Mouse (Mus musculus): Measurements from ENCODE around the gene Vmn1r67.

Vmn1r67 gene

DNA sequence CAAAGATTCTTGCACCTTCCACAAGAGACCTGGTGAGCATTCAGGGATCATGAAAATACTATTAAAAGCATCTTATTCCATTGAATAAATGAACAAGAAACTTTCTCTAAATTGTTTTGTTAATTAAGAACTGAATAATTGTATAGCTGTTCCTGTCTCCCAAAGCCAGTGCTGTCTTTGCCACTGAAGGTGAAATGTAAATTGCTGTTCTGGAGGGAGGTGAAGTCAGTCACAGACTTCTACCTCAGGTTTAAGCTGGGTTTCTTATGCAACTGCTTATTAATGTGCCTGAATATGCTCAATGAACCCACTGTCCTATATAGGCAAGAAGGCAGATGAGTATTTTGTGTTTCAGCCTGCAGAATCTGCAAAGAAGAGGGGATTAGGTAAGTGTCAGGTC is at the start of gene Vmn1r67:
Gene Vmn1r67 (plus strand): TSS at position 301 of the 400 bp plus-strand sequence.
- DNase-seq (ENCODE audit: low read depth, low spot score): no peak

DNA sequence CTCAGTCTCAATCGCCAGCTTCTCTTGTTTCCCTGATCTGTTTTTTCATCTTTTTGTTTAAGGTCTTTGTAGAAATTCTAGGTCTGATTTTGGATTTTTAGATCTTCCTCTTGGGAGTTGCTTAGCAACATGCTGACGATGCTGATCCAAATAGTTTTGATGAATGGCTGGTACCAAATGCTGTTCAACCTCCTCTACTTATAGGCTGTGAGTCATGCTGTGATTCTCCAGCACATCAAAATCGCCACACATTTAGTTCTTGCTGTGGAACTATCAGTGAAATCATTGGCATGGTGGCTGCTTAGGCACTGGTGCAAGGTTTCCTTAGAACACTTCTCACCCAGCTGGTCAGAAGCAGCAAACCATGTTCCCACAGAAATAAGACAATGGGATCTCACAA is 15.0 kb downstream of the Vmn1r67 start:
- no peak for DNase-seq (ENCODE audit: low read depth, low spot score)

- DNase-seq (ENCODE audit: low read depth, low spot score): no peak
Observed at GRCm38 (mm10) chr7:10479813-10480212, 36.7 kb downstream of the Vmn1r67 start.

DNA sequence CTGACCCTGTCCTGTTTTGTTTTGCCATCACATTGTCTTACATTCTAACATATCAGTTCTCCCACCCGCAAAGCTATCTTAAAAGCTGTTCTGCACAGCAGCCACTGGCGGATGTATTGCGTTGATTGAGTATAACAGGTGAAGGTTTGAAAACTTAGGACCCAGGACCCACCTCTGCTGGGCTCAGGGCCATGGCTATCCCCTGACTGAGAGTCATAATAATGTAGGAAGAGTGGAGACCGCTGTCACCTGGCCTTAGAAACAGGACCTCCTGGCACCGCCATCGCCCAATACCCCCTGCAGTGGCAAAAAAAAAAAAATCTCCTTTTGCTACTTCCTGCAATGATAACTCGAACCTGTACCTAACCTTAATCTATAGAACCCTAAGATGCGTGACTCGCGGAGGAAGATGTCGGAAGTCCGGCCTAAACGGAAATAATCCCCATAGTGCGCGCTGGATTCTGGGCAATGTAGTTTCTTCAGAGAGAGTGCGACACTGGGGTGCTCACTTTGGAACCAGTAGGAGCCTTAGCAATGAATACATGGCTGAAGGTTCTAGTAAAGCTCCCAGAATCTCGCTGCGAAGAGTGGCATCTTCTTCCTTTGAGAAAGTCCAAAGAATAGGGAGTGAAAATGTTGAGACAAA is 37.6 kb downstream of the Vmn1r67 start:
- DNase-seq (ENCODE audit: low read depth, low spot score): no peak

DNA sequence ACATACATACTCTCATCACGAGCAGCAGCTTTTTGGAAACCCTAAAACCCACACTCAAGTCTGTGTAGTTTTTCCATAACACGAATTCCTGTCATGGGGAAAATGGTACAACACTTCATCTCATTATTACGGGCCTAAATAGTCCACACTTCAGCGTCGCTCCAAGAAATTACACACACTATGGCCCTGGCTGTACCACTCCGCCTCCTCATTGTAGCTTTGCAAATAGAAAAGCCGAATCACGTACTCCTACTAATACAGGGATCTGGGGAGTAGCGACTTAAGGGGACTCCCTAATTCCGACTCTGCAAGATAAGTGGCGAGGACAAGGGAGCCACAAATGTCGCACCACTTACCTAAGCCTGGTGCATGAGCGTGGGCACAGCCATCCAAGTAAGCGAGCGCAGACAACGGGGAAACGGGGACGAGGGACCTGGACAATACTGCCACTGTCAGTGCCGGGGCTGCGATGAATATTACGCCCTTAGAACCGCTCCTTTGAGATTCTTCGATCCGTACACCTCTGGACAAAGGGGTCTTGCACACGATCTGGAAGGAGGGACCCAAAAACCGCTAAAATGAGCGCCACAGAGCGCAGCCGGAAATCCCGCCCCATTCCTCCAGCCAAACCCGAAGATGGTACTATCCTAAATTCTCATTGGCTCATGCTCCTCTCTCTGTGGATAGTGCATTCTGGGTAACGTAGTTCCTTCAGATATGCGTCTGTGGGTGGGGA is 51.8 kb downstream of the Vmn1r67 start, which contains the start of gene Zik1:
Gene Zik1 (minus strand): TSS at position 609 of the 736 bp plus-strand sequence.
- DNase-seq (ENCODE audit: low read depth, low spot score): no peak

DNA sequence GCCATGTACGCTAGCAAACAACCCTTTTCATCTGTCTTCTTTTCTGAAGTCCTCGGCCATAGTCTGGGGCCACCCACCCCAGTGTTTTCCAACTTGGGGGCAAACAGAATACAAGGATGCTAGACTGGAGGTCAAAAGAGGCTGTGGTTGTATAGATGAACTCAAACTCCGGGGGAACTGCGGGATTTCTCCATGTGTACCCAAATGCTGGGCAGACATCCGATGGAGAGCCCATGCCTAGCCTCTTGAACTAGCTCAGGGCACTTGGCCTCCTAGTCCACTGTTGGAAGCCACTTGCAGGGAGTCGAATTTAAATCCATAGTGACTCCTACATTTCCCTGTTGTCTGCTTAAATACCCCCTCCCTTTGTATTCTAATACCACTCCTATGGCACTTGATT is 52.4 kb downstream of the Vmn1r67 start:
- no peak for DNase-seq (ENCODE audit: low read depth, low spot score)
